Mouse (Mus musculus) C2C12 (cell line): Measurements from ENCODE around the gene Chkb.

ENCODE experiments used
- CEBPB ChIP-seq: IDR thresholded peaks from one replicate; pipeline ENCODE4 v1.6.1; 2011; ENCODE audit warnings: low read depth, mild to moderate bottlenecking, control low read depth, moderate library complexity
- CTCF ChIP-seq: IDR thresholded peaks from one replicate; pipeline ENCODE4 v1.5.1; 2011; ENCODE audit not compliant: control insufficient read depth, insufficient read depth, insufficient read length
- MAX ChIP-seq: IDR thresholded peaks from one replicate; pipeline ENCODE4 v1.6.1; 2011; ENCODE audit warnings: mild to moderate bottlenecking, control low read depth
- MYOG ChIP-seq: IDR thresholded peaks from one replicate; pipeline ENCODE4 v1.6.1; 2011; ENCODE audit not compliant: control insufficient read depth, insufficient read length; ENCODE audit errors: extremely low read depth
- USF1 ChIP-seq: IDR thresholded peaks from one replicate; pipeline ENCODE4 v1.6.1; 2011; ENCODE audit warnings: low read depth, mild to moderate bottlenecking, control low read depth, moderate library complexity

- TF ChIP-seq CTCF (no peak), USF1 (no peak), CEBPB (no peak), MAX (no peak), MYOG (no peak)
Measured at GRCm38 (mm10) chr15:89431806-89432205, 2.1 kb upstream of the Chkb start.
